Mouse (Mus musculus): ENCODE measurements around the gene Tbx2. TPM values are rescaled to one million over a fixed set of nuclear protein-coding genes. Genes with fewer than 3 reads are reported as not detected.
A peak's percentile ranks its signal among the peaks of the same experiment; 100 is the strongest.

Tbx2 gene
- polyA plus RNA-seq, 1 experiment from 2014 or later: 4.0 TPM

DNA sequence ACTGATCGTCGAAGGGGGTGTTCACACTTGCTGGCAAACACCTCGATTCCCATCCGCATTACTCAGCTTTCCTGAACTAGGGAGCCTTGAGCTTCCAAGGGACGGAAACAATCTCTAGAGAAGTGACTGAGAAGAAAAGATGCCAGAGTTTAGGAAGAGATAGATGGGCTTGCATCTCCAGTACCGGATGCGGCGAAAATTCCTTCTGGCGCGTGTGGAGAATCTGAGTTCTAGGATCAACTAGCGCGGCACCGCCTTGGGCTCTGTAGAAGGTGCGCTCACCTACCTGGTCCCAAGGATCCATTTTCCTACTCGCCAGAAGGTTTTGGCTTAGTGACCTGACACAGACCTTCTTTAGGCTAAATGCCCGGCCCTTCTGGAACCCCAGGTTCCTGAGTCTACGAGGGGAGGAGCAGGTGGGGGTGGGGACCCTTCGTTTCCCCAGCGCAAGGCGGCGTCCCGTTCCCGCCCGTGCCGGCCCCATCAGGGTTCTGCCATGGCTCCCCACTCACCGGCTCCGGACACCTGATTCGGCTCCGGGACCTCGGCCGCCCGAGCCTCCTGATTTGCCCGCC lies 608 bp upstream of the Tbx2 start:
- H3K9ac ChIP-seq (ENCODE audit: low read length): peak overlapping the region; percentile 79
- H3K27me3 ChIP-seq (ENCODE audit: control insufficient read depth, insufficient read depth, low read length): peaks cover 87% of the 10 kb centered on the region
- no peaks in the 10 kb centered on the region for H3K9me3 ChIP-seq (ENCODE audit: control insufficient read depth, low read length)
- peak overlapping the region; percentile 92 for H3K4me2 ChIP-seq (ENCODE audit: low read length)
- under 1% methylated on average over 33 of the region's 33 CpGs for WGBS
- ATAC-seq (ENCODE audit: insufficient number of reproducible peaks, insufficient read depth, low FRiP score, low read depth): no peak
- H3K4me1 ChIP-seq (ENCODE audit: control insufficient read depth in 2 of 2, insufficient read depth in 2 of 2, low read length in 2 of 2): peaks cover 15 to 37% of the 10 kb centered on the region in 2 experiments
- H3K36me3 ChIP-seq (ENCODE audit: control insufficient read depth, insufficient read depth, low read length): no peaks in the 10 kb centered on the region
- peak overlapping the region; percentile 59 to 65 for H3K4me3 ChIP-seq (ENCODE audit: control insufficient read depth in 1 of 2, insufficient read depth in 1 of 2, low read depth in 1 of 2, low read length in 2 of 2)
- peak overlapping the region; percentile 2 to 61; a peak in 3 of 4 replicates for H3K27ac ChIP-seq (replicated peaks in 1 of 2; ENCODE audit: control insufficient read depth in 1 of 2, insufficient read depth in 1 of 2, low read depth in 2 of 2, low read length in 2 of 2)

DNA sequence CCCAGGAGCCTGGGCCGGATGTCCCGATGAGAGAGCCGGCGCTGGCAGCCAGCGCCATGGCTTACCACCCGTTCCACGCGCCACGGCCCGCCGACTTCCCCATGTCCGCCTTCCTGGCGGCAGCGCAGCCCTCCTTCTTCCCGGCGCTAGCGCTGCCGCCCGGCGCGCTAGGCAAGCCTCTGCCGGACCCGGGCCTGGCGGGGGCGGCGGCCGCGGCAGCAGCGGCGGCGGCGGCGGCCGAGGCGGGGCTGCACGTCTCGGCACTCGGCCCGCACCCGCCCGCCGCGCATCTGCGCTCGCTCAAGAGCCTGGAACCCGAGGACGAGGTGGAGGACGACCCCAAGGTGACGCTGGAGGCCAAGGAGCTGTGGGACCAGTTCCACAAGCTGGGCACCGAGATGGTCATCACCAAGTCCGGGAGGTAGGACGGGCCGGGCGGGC lies 750 bp downstream of the Tbx2 start:
- peaks cover 84% of the 10 kb centered on the region for H3K27me3 ChIP-seq (ENCODE audit: control insufficient read depth, insufficient read depth, low read length)
- ATAC-seq (ENCODE audit: insufficient number of reproducible peaks, insufficient read depth, low FRiP score, low read depth): no peak
- under 1% methylated on average over 48 of the region's 54 CpGs for WGBS
- peak overlapping the region; percentile 59 to 65 for H3K4me3 ChIP-seq (ENCODE audit: control insufficient read depth in 1 of 2, insufficient read depth in 1 of 2, low read depth in 1 of 2, low read length in 2 of 2)
- H3K27ac ChIP-seq (replicated peaks in 1 of 2; ENCODE audit: control insufficient read depth in 1 of 2, insufficient read depth in 1 of 2, low read depth in 2 of 2, low read length in 2 of 2): peak overlapping the region in 1 of 2 experiments; percentile 61; a peak in 2 of 4 replicates
- H3K4me2 ChIP-seq (ENCODE audit: low read length): peak overlapping the region; percentile 92
- no peaks in the 10 kb centered on the region for H3K36me3 ChIP-seq (ENCODE audit: control insufficient read depth, insufficient read depth, low read length)
- H3K9ac ChIP-seq (ENCODE audit: low read length): peak overlapping the region; percentile 79
- H3K9me3 ChIP-seq (ENCODE audit: control insufficient read depth, low read length): no peaks in the 10 kb centered on the region
- H3K4me1 ChIP-seq (ENCODE audit: control insufficient read depth in 2 of 2, insufficient read depth in 2 of 2, low read length in 2 of 2): peaks cover 17 to 35% of the 10 kb centered on the region in 2 experiments

DNA sequence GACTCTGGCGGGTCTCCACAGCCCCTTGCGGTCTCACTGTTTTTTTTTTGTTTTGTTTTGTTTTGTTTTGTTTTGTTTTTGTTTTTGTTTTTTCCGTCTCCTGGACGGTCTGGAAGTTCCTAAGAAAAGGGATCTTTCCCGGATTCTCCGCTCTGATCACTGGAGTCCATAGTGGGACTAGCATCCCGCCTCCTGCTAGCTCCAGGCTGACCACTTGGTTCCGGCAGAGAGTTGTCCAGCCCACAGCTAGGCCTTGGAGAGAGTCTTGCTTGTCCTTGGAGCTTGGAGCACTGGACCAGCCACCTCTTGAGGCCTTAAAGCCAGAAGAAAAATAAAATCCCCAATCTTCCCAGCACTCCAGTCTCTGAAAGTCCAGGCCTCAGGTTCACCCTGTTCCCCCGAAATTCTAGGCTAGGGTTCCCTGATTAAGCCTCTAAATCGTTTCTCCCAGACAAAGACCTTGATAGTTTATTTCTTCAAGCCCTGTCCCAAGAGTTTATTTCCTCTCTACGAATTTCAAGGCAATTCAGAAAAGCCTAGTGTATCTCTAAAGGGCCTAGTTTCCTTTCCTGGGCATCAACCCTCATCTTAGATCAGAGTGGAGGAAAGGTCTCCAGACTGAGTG lies 1.5 kb downstream of the Tbx2 start:
- Histone ChIP-seq H3K27ac (replicated peaks in 1 of 2; ENCODE audit: control insufficient read depth in 1 of 2, insufficient read depth in 1 of 2, low read depth in 2 of 2, low read length in 2 of 2) (no peak overlapping the region), H3K9ac (ENCODE audit: low read length) (peak overlapping the region; percentile 79), H3K9me3 (ENCODE audit: control insufficient read depth, low read length) (no peaks in the 10 kb centered on the region), H3K36me3 (ENCODE audit: control insufficient read depth, insufficient read depth, low read length) (no peaks in the 10 kb centered on the region), H3K4me3 (ENCODE audit: control insufficient read depth in 1 of 2, insufficient read depth in 1 of 2, low read depth in 1 of 2, low read length in 2 of 2) (peak overlapping the region; percentile 59 to 65), H3K27me3 (ENCODE audit: control insufficient read depth, insufficient read depth, low read length) (peaks cover 84% of the 10 kb centered on the region), H3K4me2 (ENCODE audit: low read length) (peak overlapping the region; percentile 92), H3K4me1 (ENCODE audit: control insufficient read depth in 2 of 2, insufficient read depth in 2 of 2, low read length in 2 of 2) (peaks cover 17 to 40% of the 10 kb centered on the region in 2 experiments)
- WGBS: 18% methylated on average over 11 of the region's 11 CpGs
- no peak for ATAC-seq (ENCODE audit: insufficient number of reproducible peaks, insufficient read depth, low FRiP score, low read depth)

DNA sequence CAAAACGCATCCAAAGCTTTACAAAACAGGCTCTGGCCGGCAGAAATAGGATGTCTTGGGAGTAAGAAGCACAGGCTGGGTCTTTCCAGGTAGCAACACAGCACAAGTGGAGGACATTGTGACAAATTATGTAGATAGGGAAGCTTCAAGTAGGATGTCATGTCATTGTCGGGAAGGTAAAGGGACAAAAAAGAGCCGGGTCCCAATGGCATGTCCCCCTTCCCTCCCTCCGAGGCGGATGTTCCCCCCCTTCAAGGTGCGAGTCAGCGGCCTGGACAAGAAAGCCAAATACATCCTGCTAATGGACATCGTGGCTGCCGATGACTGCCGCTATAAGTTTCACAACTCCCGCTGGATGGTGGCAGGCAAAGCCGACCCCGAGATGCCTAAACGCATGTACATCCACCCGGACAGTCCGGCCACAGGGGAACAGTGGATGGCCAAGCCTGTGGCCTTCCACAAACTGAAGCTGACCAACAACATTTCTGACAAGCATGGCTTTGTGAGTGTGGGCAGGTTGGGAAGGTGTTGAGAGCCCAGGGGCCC lies 2.1 kb downstream of the Tbx2 start:
- H3K36me3 ChIP-seq (ENCODE audit: control insufficient read depth, insufficient read depth, low read length): no peaks in the 10 kb centered on the region
- no peaks in the 10 kb centered on the region for H3K9me3 ChIP-seq (ENCODE audit: control insufficient read depth, low read length)
- no peak overlapping the region for H3K27ac ChIP-seq (replicated peaks in 1 of 2; ENCODE audit: control insufficient read depth in 1 of 2, insufficient read depth in 1 of 2, low read depth in 2 of 2, low read length in 2 of 2)
- H3K9ac ChIP-seq (ENCODE audit: low read length): peak overlapping the region; percentile 79; the same call in 1 of the 2 replicates
- no peak for ATAC-seq (ENCODE audit: insufficient number of reproducible peaks, insufficient read depth, low FRiP score, low read depth)
- H3K4me2 ChIP-seq (ENCODE audit: low read length): peak overlapping the region; percentile 92
- peaks cover 84% of the 10 kb centered on the region for H3K27me3 ChIP-seq (ENCODE audit: control insufficient read depth, insufficient read depth, low read length)
- H3K4me3 ChIP-seq (ENCODE audit: control insufficient read depth in 1 of 2, insufficient read depth in 1 of 2, low read depth in 1 of 2, low read length in 2 of 2): peak overlapping the region; percentile 14 to 59
- WGBS: 29% methylated on average over 17 of the region's 17 CpGs
- peaks cover 13 to 35% of the 10 kb centered on the region in 2 experiments for H3K4me1 ChIP-seq (ENCODE audit: control insufficient read depth in 2 of 2, insufficient read depth in 2 of 2, low read length in 2 of 2)

DNA sequence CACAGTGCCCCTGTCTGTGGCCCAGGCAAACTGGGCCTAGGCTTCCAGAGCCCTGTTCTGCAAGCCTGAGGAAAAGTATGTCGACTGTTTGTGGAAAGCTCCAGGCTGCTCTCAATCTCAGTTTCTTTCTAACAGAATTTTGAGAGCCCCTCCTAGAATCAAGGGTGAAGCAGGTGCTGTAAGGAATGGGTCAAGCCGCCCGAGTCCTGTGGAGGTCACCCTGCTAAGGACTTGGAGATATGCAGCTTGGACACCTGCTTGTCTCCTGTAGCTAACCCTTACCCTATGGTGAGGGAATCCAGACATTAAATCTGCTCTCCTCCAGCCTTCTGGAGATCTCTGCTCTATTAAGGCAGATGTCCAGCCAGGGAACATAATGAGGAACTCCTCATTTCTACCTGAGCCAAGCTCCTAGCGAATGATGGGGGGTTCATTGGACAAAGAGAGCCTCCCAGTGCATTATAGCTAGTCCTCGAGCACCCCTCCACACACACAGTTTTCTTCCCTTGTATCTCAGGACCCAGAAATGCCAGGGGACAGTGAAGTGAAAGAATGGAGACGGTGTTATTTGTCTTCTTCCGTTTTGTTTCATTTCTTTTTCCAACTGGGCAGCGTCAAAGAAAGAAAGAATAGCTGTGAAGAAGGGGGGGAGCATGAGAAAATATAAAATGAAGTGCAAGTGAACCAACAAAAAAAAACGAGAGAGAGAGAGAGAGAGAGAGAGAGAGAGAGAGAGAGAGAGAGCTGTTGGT lies 2.8 kb downstream of the Tbx2 start:
- Histone ChIP-seq H3K4me3 (ENCODE audit: control insufficient read depth in 1 of 2, insufficient read depth in 1 of 2, low read depth in 1 of 2, low read length in 2 of 2) (peak overlapping the region; percentile 14 to 59), H3K27ac (replicated peaks in 1 of 2; ENCODE audit: control insufficient read depth in 1 of 2, insufficient read depth in 1 of 2, low read depth in 2 of 2, low read length in 2 of 2) (no peak overlapping the region), H3K36me3 (ENCODE audit: control insufficient read depth, insufficient read depth, low read length) (no peaks in the 10 kb centered on the region), H3K27me3 (ENCODE audit: control insufficient read depth, insufficient read depth, low read length) (peaks cover 84% of the 10 kb centered on the region), H3K9me3 (ENCODE audit: control insufficient read depth, low read length) (no peaks in the 10 kb centered on the region), H3K4me1 (ENCODE audit: control insufficient read depth in 2 of 2, insufficient read depth in 2 of 2, low read length in 2 of 2) (peaks cover 8 to 27% of the 10 kb centered on the region in 2 experiments; a peak in 3 of 4 replicates), H3K4me2 (ENCODE audit: low read length) (peak overlapping the region; percentile 92), H3K9ac (ENCODE audit: low read length) (no peak overlapping the region)
- ATAC-seq (ENCODE audit: insufficient number of reproducible peaks, insufficient read depth, low FRiP score, low read depth): no peak
- 38% methylated on average over 9 of the region's 9 CpGs for WGBS

DNA sequence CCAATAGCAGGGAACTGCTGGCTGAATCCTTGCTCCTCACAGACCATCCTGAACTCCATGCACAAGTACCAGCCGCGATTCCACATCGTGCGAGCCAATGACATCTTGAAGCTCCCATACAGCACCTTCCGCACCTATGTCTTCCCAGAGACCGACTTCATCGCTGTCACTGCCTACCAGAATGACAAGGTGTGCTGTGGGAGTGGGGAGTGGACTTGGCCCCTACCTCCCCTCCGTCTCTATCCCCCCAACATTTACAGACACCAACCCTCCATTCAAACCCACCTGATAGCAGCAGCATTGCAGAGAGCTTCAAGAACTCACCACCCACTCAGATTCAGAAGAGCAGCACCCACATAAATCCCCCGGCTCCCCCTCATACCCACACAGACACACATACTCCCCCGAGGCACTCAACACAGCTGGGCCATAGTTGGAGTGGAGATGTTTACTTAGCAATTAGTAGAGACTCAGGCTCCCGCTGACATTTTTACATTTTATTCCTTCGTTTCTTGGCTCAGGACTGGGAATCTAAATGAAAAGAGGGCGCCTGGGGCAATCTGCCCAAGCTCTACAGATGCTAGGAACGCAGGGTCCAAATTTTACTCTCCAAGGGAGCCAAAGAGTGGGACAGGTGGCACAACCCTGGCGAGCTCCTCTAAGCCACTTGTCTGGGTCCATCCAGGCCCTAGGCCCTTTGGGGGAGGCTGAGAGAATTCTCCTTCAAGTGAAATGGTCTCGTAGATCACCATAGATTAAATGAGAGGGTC lies 3.6 kb downstream of the Tbx2 start:
- H3K9ac ChIP-seq (ENCODE audit: low read length): peak overlapping the region; percentile 25; the same call in 1 of the 2 replicates
- H3K27ac ChIP-seq (replicated peaks in 1 of 2; ENCODE audit: control insufficient read depth in 1 of 2, insufficient read depth in 1 of 2, low read depth in 2 of 2, low read length in 2 of 2): no peak overlapping the region
- peak overlapping the region in 1 of 2 experiments; percentile 2; a peak in 2 of 4 replicates for H3K4me3 ChIP-seq (ENCODE audit: control insufficient read depth in 1 of 2, insufficient read depth in 1 of 2, low read depth in 1 of 2, low read length in 2 of 2)
- peaks cover 85% of the 10 kb centered on the region for H3K27me3 ChIP-seq (ENCODE audit: control insufficient read depth, insufficient read depth, low read length)
- no peaks in the 10 kb centered on the region for H3K9me3 ChIP-seq (ENCODE audit: control insufficient read depth, low read length)
- no peak for ATAC-seq (ENCODE audit: insufficient number of reproducible peaks, insufficient read depth, low FRiP score, low read depth)
- no peaks in the 10 kb centered on the region for H3K36me3 ChIP-seq (ENCODE audit: control insufficient read depth, insufficient read depth, low read length)
- H3K4me2 ChIP-seq (ENCODE audit: low read length): peak overlapping the region; percentile 92
- 39% methylated on average over 16 of the region's 16 CpGs for WGBS
- peaks cover 8 to 28% of the 10 kb centered on the region in 2 experiments; a peak in 2 of 4 replicates for H3K4me1 ChIP-seq (ENCODE audit: control insufficient read depth in 2 of 2, insufficient read depth in 2 of 2, low read length in 2 of 2)

Measured in heart, embryonic 14.5 days (tissue).